Mouse (Mus musculus): ENCODE data around the gene Sema3g. TPM values are rescaled to one million over a fixed set of nuclear protein-coding genes. Genes with fewer than 3 reads are reported as not detected.

Sema3g gene
- polyA plus RNA-seq, 1 experiment from 2014 or later, result 0.74 TPM

DNA sequence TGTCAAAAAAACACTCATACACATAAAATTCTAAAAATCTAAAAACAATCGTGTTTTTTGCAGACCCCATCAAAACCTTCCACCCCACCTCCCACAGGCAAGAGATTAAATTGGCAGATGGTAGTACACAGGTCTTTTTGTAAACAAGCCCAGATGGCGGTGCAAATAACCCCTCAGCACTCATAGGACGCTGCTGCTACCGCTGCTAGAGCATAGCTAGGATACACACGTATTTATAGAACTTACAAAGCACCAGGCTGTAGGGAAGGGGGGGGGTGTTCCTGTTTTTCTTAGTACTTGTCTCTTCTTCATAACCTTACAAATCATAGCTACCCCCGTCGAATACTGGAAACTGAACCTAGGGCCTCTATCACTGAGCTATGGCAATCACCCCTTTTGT lies 23.9 kb upstream of the Sema3g start:
- Histone ChIP-seq H3K27ac (ENCODE audit: low read depth, low read length) (no peak overlapping the region), H3K36me3 (ENCODE audit: control insufficient read depth, insufficient read depth) (peaks cover 78% of the 10 kb centered on the region), H3K27me3 (replicated peaks; ENCODE audit: control insufficient read depth, insufficient read depth, low read length) (no peaks in the 10 kb centered on the region), H3K4me3 (ENCODE audit: low read depth, low read length) (no peak overlapping the region), H3K9ac (ENCODE audit: low read depth, low read length) (no peak overlapping the region), H3K9me3 (ENCODE audit: control insufficient read depth) (no peaks in the 10 kb centered on the region), H3K4me1 (replicated peaks; ENCODE audit: control insufficient read depth, insufficient read depth, low read length) (no peaks in the 10 kb centered on the region), H3K4me2 (replicated peaks; ENCODE audit: low read depth) (no peak overlapping the region)
- no peak for ATAC-seq
- no peak for TF ChIP-seq CTCF (IDR thresholded peaks at IDR 0.05; ENCODE audit: low read depth)
- 56% methylated on average over 7 of the region's 7 CpGs for WGBS

DNA sequence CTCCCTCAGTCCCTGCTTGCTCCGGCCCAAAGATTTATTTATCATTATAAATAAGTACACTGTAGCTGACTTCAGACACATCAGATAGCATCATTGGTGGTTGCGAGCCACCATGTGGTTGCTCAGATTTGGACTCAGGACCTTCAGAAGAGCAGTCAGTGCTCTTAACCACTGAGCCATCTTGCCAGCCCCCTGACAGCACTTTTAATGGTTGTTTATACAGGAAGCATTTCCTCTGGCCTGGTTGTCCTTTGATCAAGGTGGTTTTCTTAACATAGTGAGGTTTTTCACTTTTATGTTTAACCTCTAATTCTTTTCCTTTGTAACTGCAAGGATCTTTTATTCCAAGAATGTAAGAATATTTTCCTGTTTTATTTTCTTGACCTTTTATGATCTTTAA lies 23.2 kb upstream of the Sema3g start:
- Histone ChIP-seq H3K4me1 (replicated peaks; ENCODE audit: control insufficient read depth, insufficient read depth, low read length) (no peaks in the 10 kb centered on the region), H3K27ac (ENCODE audit: low read depth, low read length) (no peak overlapping the region), H3K27me3 (replicated peaks; ENCODE audit: control insufficient read depth, insufficient read depth, low read length) (no peaks in the 10 kb centered on the region), H3K4me2 (replicated peaks; ENCODE audit: low read depth) (no peak overlapping the region), H3K9ac (ENCODE audit: low read depth, low read length) (no peak overlapping the region), H3K9me3 (ENCODE audit: control insufficient read depth) (no peaks in the 10 kb centered on the region), H3K36me3 (ENCODE audit: control insufficient read depth, insufficient read depth) (peaks cover 72% of the 10 kb centered on the region), H3K4me3 (ENCODE audit: low read depth, low read length) (no peak overlapping the region)
- no peak for ATAC-seq
- no peak for TF ChIP-seq CTCF (IDR thresholded peaks at IDR 0.05; ENCODE audit: low read depth)
- 86% methylated on average over 2 of the region's 2 CpGs for WGBS

DNA sequence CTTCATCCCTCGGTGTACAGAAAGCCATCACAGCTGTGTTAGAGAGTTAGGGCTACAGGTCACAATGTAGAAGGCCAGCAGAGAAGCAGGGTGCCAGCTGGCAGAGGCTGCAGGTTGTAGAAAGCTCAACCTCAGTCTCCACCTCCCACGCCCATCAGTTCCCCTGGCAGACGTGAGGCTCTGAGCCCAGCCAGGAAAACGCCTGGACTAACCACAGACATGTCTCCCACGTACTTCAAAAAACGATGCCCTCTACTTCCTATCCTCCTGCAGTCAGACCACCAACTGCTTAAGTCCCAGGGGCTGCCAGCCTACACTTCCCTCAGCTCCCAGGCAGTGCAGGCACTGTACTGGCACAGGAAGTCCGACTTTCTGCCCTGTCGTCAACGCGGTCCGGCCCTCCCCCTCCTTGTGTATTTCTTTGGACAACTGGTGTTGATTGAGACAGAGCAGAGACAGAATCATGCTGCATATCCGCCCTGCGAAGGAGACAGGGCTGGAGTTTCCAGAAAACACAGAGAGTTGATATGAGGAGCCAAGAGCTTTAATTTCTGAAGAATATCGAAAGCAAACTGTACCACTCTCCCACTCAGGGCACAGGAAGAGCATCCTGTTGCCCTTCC lies 22.7 kb upstream of the Sema3g start:
- no peak for TF ChIP-seq CTCF (IDR thresholded peaks at IDR 0.05; ENCODE audit: low read depth)
- Histone ChIP-seq H3K27me3 (replicated peaks; ENCODE audit: control insufficient read depth, insufficient read depth, low read length) (no peaks in the 10 kb centered on the region), H3K9ac (ENCODE audit: low read depth, low read length) (no peak overlapping the region), H3K4me3 (ENCODE audit: low read depth, low read length) (no peak overlapping the region), H3K36me3 (ENCODE audit: control insufficient read depth, insufficient read depth) (peaks cover 69% of the 10 kb centered on the region), H3K4me1 (replicated peaks; ENCODE audit: control insufficient read depth, insufficient read depth, low read length) (no peaks in the 10 kb centered on the region), H3K4me2 (replicated peaks; ENCODE audit: low read depth) (no peak overlapping the region), H3K27ac (ENCODE audit: low read depth, low read length) (no peak overlapping the region), H3K9me3 (ENCODE audit: control insufficient read depth) (no peaks in the 10 kb centered on the region)
- ATAC-seq, result no peak
- WGBS, result 67% methylated on average over 14 of the region's 14 CpGs

DNA sequence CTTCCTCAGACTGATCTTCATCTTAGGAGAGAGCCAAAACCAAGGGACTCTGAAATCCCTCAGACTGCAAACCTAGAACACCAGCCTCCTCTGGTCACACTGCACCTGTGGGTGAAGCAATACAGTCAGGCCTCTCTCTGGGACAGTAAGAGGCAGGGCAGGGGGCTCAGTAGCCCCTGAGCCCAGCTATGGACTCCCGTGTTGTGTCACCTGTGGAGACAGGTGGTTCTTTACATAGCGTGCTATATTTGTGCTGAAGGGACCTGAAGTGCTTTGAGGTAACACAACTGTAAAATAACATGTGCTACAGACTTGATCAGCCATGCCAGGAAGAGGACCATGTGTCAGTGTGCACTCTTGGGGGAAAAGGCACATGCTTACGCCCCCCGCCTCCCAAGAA lies 22.1 kb upstream of the Sema3g start:
- Histone ChIP-seq H3K4me2 (replicated peaks; ENCODE audit: low read depth) (no peak overlapping the region), H3K36me3 (ENCODE audit: control insufficient read depth, insufficient read depth) (peaks cover 69% of the 10 kb centered on the region), H3K27ac (ENCODE audit: low read depth, low read length) (no peak overlapping the region), H3K4me3 (ENCODE audit: low read depth, low read length) (no peak overlapping the region), H3K27me3 (replicated peaks; ENCODE audit: control insufficient read depth, insufficient read depth, low read length) (no peaks in the 10 kb centered on the region), H3K4me1 (replicated peaks; ENCODE audit: control insufficient read depth, insufficient read depth, low read length) (no peaks in the 10 kb centered on the region), H3K9ac (ENCODE audit: low read depth, low read length) (no peak overlapping the region), H3K9me3 (ENCODE audit: control insufficient read depth) (no peaks in the 10 kb centered on the region)
- no peak for TF ChIP-seq CTCF (IDR thresholded peaks at IDR 0.05; ENCODE audit: low read depth)
- WGBS, result 89% methylated on average over 4 of the region's 4 CpGs
- ATAC-seq, result no peak

- Histone ChIP-seq H3K9me3 (ENCODE audit: control insufficient read depth) (no peaks in the 10 kb centered on the region), H3K9ac (ENCODE audit: low read depth, low read length) (no peak overlapping the region), H3K4me2 (replicated peaks; ENCODE audit: low read depth) (no peak overlapping the region), H3K36me3 (ENCODE audit: control insufficient read depth, insufficient read depth) (peaks cover 69% of the 10 kb centered on the region), H3K27me3 (replicated peaks; ENCODE audit: control insufficient read depth, insufficient read depth, low read length) (no peaks in the 10 kb centered on the region), H3K4me3 (ENCODE audit: low read depth, low read length) (no peak overlapping the region), H3K4me1 (replicated peaks; ENCODE audit: control insufficient read depth, insufficient read depth, low read length) (no peaks in the 10 kb centered on the region), H3K27ac (ENCODE audit: low read depth, low read length) (no peak overlapping the region)
- TF ChIP-seq CTCF (IDR thresholded peaks at IDR 0.05; ENCODE audit: low read depth), result peak; percentile 76
- ATAC-seq, result 0 out of 2 replicates have a peak, but pooled peaks have one; percentile 17
Observed at GRCm38 (mm10) chr14:31195968-31196367, 21.7 kb upstream of the Sema3g start.

- Histone ChIP-seq H3K9ac (ENCODE audit: low read depth, low read length) (no peak overlapping the region), H3K4me2 (replicated peaks; ENCODE audit: low read depth) (no peak overlapping the region), H3K27ac (ENCODE audit: low read depth, low read length) (peak overlapping the region; percentile 50; the same call in 1 of the 2 replicates), H3K4me1 (replicated peaks; ENCODE audit: control insufficient read depth, insufficient read depth, low read length) (no peaks in the 10 kb centered on the region), H3K4me3 (ENCODE audit: low read depth, low read length) (no peak overlapping the region), H3K27me3 (replicated peaks; ENCODE audit: control insufficient read depth, insufficient read depth, low read length) (no peaks in the 10 kb centered on the region), H3K36me3 (ENCODE audit: control insufficient read depth, insufficient read depth) (peaks cover 67% of the 10 kb centered on the region), H3K9me3 (ENCODE audit: control insufficient read depth) (no peaks in the 10 kb centered on the region)
- TF ChIP-seq CTCF (IDR thresholded peaks at IDR 0.05; ENCODE audit: low read depth), result no peak
- 59% methylated on average over 16 of the region's 16 CpGs for WGBS
- ATAC-seq, result no peak; the same call in 1 of the 2 replicates
Observed at GRCm38 (mm10) chr14:31197547-31198516, 19.8 kb upstream of the Sema3g start.
